Mouse (Mus musculus) ES-E14 (cell line): Measurements from ENCODE around the gene Etnk2. TPM values are rescaled to one million over a fixed set of nuclear protein-coding genes. Genes with fewer than 3 reads are reported as not detected.

Experiments used
- DNase-seq: peaks from one replicate; pipeline ENCODE4 v3.0.0-alpha.2; 2013; ENCODE audit warnings: low read depth, low spot score
- H3K27ac ChIP-seq: 2 replicates; pipeline ENCODE4 v1.5.1; 2012; ENCODE audit warnings: low read depth, mild to moderate bottlenecking, low read length, moderate library complexity, mixed read lengths; ENCODE audit not compliant: poor library complexity, insufficient read depth, severe bottlenecking
- H3K36me3 ChIP-seq: 2 replicates; pipeline ENCODE4 v1.6.1; 2012; ENCODE audit warnings: mild to moderate bottlenecking, low read length, moderate library complexity, mixed read lengths; ENCODE audit not compliant: control insufficient read depth, poor library complexity, insufficient read depth, severe bottlenecking
- H3K4me1 ChIP-seq, 2 experiments: fragments of 150-350 bp in 1 of 2; sonication (generic) in 1 of 2; 2 replicates each; pipeline ENCODE4 v1.6.1; 2012; ENCODE audit warnings: low read length in 2 of 2, mild to moderate bottlenecking in 1 of 2, mixed read lengths in 1 of 2; ENCODE audit not compliant: control insufficient read depth in 2 of 2, insufficient read depth in 2 of 2, poor library complexity in 1 of 2
- H3K4me3 ChIP-seq, 2 experiments: fragments of 150-350 bp in 1 of 2; sonication (generic) in 1 of 2; 2 replicates each; pipeline ENCODE4 v1.5.1; 2012; ENCODE audit warnings: low read length in 2 of 2, low read depth in 1 of 2, mild to moderate bottlenecking in 1 of 2, mixed read lengths in 1 of 2; ENCODE audit not compliant: insufficient read depth in 1 of 2, poor library complexity in 1 of 2, severe bottlenecking in 1 of 2
- H3K9ac ChIP-seq: 2 replicates; pipeline ENCODE4 v1.6.1; 2012; ENCODE audit warnings: low read depth, mild to moderate bottlenecking, low read length, mixed read lengths; ENCODE audit not compliant: poor library complexity, insufficient read depth, severe bottlenecking
- H3K9me3 ChIP-seq: fragments of 150-350 bp; sonication (generic); 2 replicates; pipeline ENCODE4 v1.6.1; 2012; ENCODE audit warnings: low read depth, mild to moderate bottlenecking, low read length; ENCODE audit not compliant: control insufficient read depth, insufficient read depth
- CHD2 ChIP-seq: IDR thresholded peaks from 2 replicates; pipeline ENCODE4 v1.6.1; 2014; ENCODE audit warnings: mild to moderate bottlenecking, low read depth, low read length, inconsistent platforms
- HCFC1 ChIP-seq: IDR thresholded peaks from 2 replicates; pipeline ENCODE4 v1.6.1; 2012; ENCODE audit warnings: low read length, inconsistent platforms, borderline replicate concordance; ENCODE audit not compliant: insufficient read depth
- MAFK ChIP-seq: IDR thresholded peaks from 2 replicates; pipeline ENCODE4 v1.6.1; 2014; ENCODE audit warnings: mild to moderate bottlenecking, low read depth, low read length, inconsistent platforms; ENCODE audit not compliant: insufficient read depth
- ZC3H11A ChIP-seq: IDR thresholded peaks from 2 replicates; pipeline ENCODE4 v1.6.1; 2012; ENCODE audit warnings: low read depth, mild to moderate bottlenecking, inconsistent platforms, low read length, borderline replicate concordance
- ZNF384 ChIP-seq: IDR thresholded peaks from 2 replicates; pipeline ENCODE4 v1.6.1; 2012; ENCODE audit warnings: low read depth, low read length, inconsistent platforms
- in situ Hi-C, 2 experiments: fragments of 600-800 bp; cut with MboI; formaldehyde crosslinking; loops; one replicate each; pipeline ENCODE4 v1.15.1; 2025; ENCODE audit warnings: low sequenced_read_pairs in 2 of 2, inconsistent platforms in 1 of 2; ENCODE audit not compliant: unreplicated experiment in 2 of 2
- total RNA-seq: library from RNA; depleted of rRNA; stranded (reverse); fragments of 300-350 nt; gene quantifications from 2 replicates; pipeline ENCODE4 v1.2.3, GENCODE M21; 2012

Gene Etnk2
- total RNA-seq, 1 experiment: 4.8 TPM

GRCm38 (mm10) chr1:133421061-133421460 is 57.7 kb downstream of the Etnk2 start:
- in situ Hi-C loops: no loop called here
- Histone ChIP-seq H3K9ac (no peak overlapping the region), H3K9me3 (no peaks in the 10 kb centered on the region), H3K4me3 (no peak overlapping the region), H3K36me3 (no peaks in the 10 kb centered on the region), H3K4me1 (peaks cover 11 to 23% of the 10 kb centered on the region in 2 experiments), H3K27ac (no peak overlapping the region)
- TF ChIP-seq ZNF384: no peak
- no peak for TF ChIP-seq ZC3H11A
- no peak for TF ChIP-seq MAFK
- TF ChIP-seq HCFC1: no peak
- no peak for TF ChIP-seq CHD2
- DNase-seq: no peak

- Histone ChIP-seq H3K9me3 (no peaks in the 10 kb centered on the region), H3K9ac (peak overlapping the region; percentile 75; the same call in 1 of the 2 replicates), H3K36me3 (no peaks in the 10 kb centered on the region), H3K27ac (no peak overlapping the region), H3K4me3 (peak overlapping the region; percentile 81 to 89), H3K4me1 (peaks cover 6 to 14% of the 10 kb centered on the region in 2 experiments)
- no peak for TF ChIP-seq CHD2
- TF ChIP-seq ZNF384: no peak
- no peak for TF ChIP-seq HCFC1
- TF ChIP-seq MAFK: no peak
- no peak for TF ChIP-seq ZC3H11A
- in situ Hi-C loops: no loop called here
- DNase-seq: no peak
These were observed 58.7 kb downstream of the Etnk2 start for GRCm38 (mm10) chr1:133421975-133422570.

GRCm38 (mm10) chr1:133422615-133423161 is 59.3 kb downstream of the Etnk2 start:
- TF ChIP-seq CHD2: no peak
- TF ChIP-seq HCFC1: no peak
- TF ChIP-seq ZNF384: no peak
- TF ChIP-seq ZC3H11A: no peak
- TF ChIP-seq MAFK: no peak
- H3K4me1 ChIP-seq: peaks cover 6 to 8% of the 10 kb centered on the region in 2 experiments
- H3K9me3 ChIP-seq: no peaks in the 10 kb centered on the region
- no peak for DNase-seq
- no peak overlapping the region for H3K27ac ChIP-seq
- H3K36me3 ChIP-seq: no peaks in the 10 kb centered on the region
- in situ Hi-C loops: no loop called here
- peak overlapping the region; percentile 81 to 89 for H3K4me3 ChIP-seq
- peak overlapping the region; percentile 75 for H3K9ac ChIP-seq

GRCm38 (mm10) chr1:133423166-133423542 is 59.8 kb downstream of the Etnk2 start:
- TF ChIP-seq MAFK (no peak), HCFC1 (no peak), ZNF384 (no peak), CHD2 (no peak), ZC3H11A (no peak)
- no peaks in the 10 kb centered on the region for H3K36me3 ChIP-seq
- in situ Hi-C loops: no loop called here
- no peak overlapping the region for H3K27ac ChIP-seq
- peaks cover 2 to 7% of the 10 kb centered on the region in 2 experiments; a peak in 2 of 4 replicates for H3K4me1 ChIP-seq
- peak overlapping the region; percentile 81 to 89 for H3K4me3 ChIP-seq
- DNase-seq: no peak
- no peaks in the 10 kb centered on the region for H3K9me3 ChIP-seq
- peak overlapping the region; percentile 75 for H3K9ac ChIP-seq
